Mouse (Mus musculus) layer of hippocampus, adult 9-10 months (tissue): Measurements from ENCODE around the gene Gm17334.

Source experiments
- DNase-seq: peaks from one replicate; pipeline ENCODE4 v3.0.0; 2022; ENCODE audit warnings: low spot score

The Gm17334 gene

GRCm38 (mm10) chr11:53745260-53745659, 27.7 kb downstream of the Gm17334 start:
- DNase-seq = no peak

DNA sequence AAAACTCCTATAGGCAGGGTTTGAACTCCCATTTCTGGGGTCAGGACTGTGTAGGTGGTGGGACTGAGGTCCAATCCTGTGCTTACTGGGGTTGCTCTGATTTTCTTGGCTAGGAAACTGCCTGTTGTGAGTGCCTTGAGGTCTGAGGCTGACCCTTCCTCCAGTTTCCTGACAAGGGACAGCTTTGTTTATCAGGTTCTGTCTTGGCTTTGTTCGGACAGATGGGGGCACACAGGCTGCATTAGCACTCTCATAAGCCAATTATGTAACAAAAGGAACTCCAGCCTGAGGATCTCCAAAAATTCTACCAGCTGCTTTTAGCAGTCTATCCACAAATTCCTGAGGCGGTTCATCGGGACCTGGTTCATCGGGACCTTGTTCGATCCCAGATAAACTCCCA, 30.6 kb downstream of the Gm17334 start:
- no peak for DNase-seq

GRCm38 (mm10) chr11:53737573-53737946, 35.4 kb downstream of the Gm17334 start:
- peak; percentile 48 for DNase-seq

- DNase-seq = peak; percentile 26
These were observed 36.0 kb downstream of the Gm17334 start for GRCm38 (mm10) chr11:53736771-53737572.

GRCm38 (mm10) chr11:53735682-53736245, 37.2 kb downstream of the Gm17334 start:
- peak; percentile 37 for DNase-seq

DNA sequence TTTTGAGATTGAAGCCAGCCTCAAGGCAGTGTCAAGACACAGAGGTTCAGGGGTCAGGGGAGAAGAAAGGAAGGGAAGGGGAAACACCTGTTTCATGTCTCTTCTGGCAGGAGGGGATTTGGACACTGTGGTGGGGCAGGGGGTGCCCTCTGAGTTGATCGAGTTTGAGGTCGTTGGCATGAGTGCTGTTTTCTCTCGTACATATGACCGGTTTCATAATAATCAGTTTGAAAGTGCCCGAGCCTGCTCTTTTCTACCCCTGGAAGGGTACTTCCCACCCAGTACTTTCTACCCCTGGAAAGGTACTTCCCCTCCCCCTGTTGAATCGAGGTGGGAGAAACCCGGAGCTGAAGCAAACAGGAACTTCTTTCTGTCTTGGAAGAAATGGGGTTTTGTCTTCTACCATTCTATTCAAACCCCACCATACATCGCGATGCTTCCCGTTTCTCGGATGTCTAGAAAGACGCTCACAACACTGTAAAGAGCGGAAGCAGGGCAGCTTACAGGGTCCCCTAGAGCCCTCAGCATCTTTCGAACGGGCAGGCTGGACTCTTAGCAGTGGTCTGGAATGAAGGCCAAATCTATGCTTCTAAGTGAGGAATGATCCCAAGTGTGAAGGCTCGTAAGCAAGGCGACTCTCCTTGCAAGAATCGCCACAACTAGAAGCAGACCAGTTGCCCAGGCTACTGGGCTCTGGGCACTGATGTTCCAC, 37.9 kb downstream of the Gm17334 start:
- no peak for DNase-seq

GRCm38 (mm10) chr11:53734431-53734830, 38.6 kb downstream of the Gm17334 start:
- DNase-seq = no peak

DNA sequence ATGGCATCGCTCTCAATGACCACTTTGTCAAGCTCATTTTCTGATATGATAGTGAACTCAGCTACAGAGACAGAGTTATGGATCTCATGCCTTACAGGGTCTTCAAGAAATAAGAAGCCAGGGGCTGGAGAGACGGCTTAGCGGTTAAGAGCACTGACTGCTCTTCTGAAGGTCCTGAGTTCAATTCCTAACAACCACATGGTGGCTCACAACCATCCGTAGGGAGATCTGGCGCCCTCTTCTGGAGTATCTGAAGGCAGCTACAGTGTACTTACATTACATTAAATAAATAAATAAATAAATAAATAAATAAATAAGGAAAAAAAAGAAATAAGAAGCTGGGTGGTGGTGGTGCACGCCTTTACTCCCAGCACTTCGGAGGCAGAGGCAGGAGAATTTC, 39.2 kb downstream of the Gm17334 start:
- DNase-seq = no peak

DNA sequence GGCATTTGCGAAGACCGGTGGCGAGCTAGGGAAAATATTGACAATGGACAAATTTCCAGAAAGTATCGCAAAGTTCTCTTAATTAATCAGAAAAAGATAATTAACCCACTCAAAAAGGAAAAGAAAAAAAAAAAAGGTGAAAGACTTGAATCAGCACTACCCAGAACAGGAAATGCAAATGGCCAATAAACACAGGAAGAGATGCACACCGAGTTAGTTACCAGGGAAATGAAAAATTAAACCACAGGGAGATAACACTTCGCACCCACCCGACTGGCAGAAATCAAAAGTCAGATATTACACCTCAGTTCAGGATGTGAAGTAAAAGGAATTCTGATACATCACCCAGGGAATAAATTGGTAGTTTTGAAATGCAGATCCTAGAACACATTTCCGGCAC, 40.7 kb downstream of the Gm17334 start:
- no peak for DNase-seq

GRCm38 (mm10) chr11:53731457-53731856, 41.5 kb downstream of the Gm17334 start:
- no peak for DNase-seq
